Mouse (Mus musculus): ENCODE measurements around the gene Palld. TPM values are rescaled to one million over a fixed set of nuclear protein-coding genes. Genes with fewer than 3 reads are reported as not detected.

Gene Palld
- polyA plus RNA-seq, 1 experiment from 2014 or later: 62.2 TPM

- Histone ChIP-seq H3K27me3 (replicated peaks; ENCODE audit: low read depth, poor library complexity, severe bottlenecking) (no peaks in the 10 kb centered on the region), H3K27ac (replicated peaks) (peak overlapping the region; percentile 65), H3K4me1 (peaks cover 32% of the 10 kb centered on the region), H3K4me3 (no peak overlapping the region), H3K9me3 (no peaks in the 10 kb centered on the region), H3K36me3 (replicated peaks) (no peaks in the 10 kb centered on the region)
- DNase-seq (ENCODE audit: low spot score): peak; percentile 51
- 23% methylated on average over 7 of the region's 7 CpGs for WGBS
These were observed 53.8 kb downstream of the Palld start for GRCm38 (mm10) chr8:61848581-61849162.

GRCm38 (mm10) chr8:61847494-61847893, 55.0 kb downstream of the Palld start:
- Histone ChIP-seq H3K27ac (replicated peaks) (no peak overlapping the region), H3K4me3 (no peak overlapping the region), H3K36me3 (replicated peaks) (no peaks in the 10 kb centered on the region), H3K4me1 (peaks cover 41% of the 10 kb centered on the region), H3K27me3 (replicated peaks; ENCODE audit: low read depth, poor library complexity, severe bottlenecking) (no peaks in the 10 kb centered on the region), H3K9me3 (no peaks in the 10 kb centered on the region)
- 87% methylated on average over 5 of the region's 5 CpGs for WGBS
- no peak for DNase-seq (ENCODE audit: low spot score)

- Histone ChIP-seq H3K36me3 (replicated peaks) (no peaks in the 10 kb centered on the region), H3K27ac (replicated peaks) (no peak overlapping the region), H3K9me3 (no peaks in the 10 kb centered on the region), H3K4me3 (no peak overlapping the region), H3K4me1 (peaks cover 46% of the 10 kb centered on the region), H3K27me3 (replicated peaks; ENCODE audit: low read depth, poor library complexity, severe bottlenecking) (no peaks in the 10 kb centered on the region)
- DNase-seq (ENCODE audit: low spot score): no peak
- 85% methylated on average over 2 of the region's 2 CpGs for WGBS
These were observed 57.5 kb downstream of the Palld start for GRCm38 (mm10) chr8:61844992-61845391.

- DNase-seq (ENCODE audit: low spot score): no peak
- H3K4me3 ChIP-seq: no peak overlapping the region
- H3K36me3 ChIP-seq (replicated peaks): no peaks in the 10 kb centered on the region
- peaks cover 46% of the 10 kb centered on the region for H3K4me1 ChIP-seq
- no peaks in the 10 kb centered on the region for H3K27me3 ChIP-seq (replicated peaks; ENCODE audit: low read depth, poor library complexity, severe bottlenecking)
- WGBS: 60% methylated on average over 4 of the region's 4 CpGs
- H3K27ac ChIP-seq (replicated peaks): no peak overlapping the region
- H3K9me3 ChIP-seq: no peaks in the 10 kb centered on the region
These were observed 57.9 kb downstream of the Palld start for GRCm38 (mm10) chr8:61844575-61844974.

- 87% methylated on average over 8 of the region's 8 CpGs for WGBS
- no peak overlapping the region; the same call in 1 of the 2 replicates for H3K27ac ChIP-seq (replicated peaks)
- H3K27me3 ChIP-seq (replicated peaks; ENCODE audit: low read depth, poor library complexity, severe bottlenecking): no peaks in the 10 kb centered on the region
- H3K9me3 ChIP-seq: no peaks in the 10 kb centered on the region
- peaks cover 39% of the 10 kb centered on the region for H3K4me1 ChIP-seq
- H3K36me3 ChIP-seq (replicated peaks): no peaks in the 10 kb centered on the region
- DNase-seq (ENCODE audit: low spot score): no peak
- H3K4me3 ChIP-seq: no peak overlapping the region
These were observed 58.7 kb downstream of the Palld start for GRCm38 (mm10) chr8:61843776-61844175.

GRCm38 (mm10) chr8:61833211-61833610, 69.3 kb downstream of the Palld start:
- no peaks in the 10 kb centered on the region for H3K9me3 ChIP-seq
- peaks cover 27% of the 10 kb centered on the region for H3K4me1 ChIP-seq
- H3K27ac ChIP-seq (replicated peaks): no peak overlapping the region
- H3K36me3 ChIP-seq (replicated peaks): no peaks in the 10 kb centered on the region
- DNase-seq (ENCODE audit: low spot score): no peak
- no peaks in the 10 kb centered on the region for H3K27me3 ChIP-seq (replicated peaks; ENCODE audit: low read depth, poor library complexity, severe bottlenecking)
- no peak overlapping the region for H3K4me3 ChIP-seq
- 87% methylated on average over 3 of the region's 3 CpGs for WGBS

GRCm38 (mm10) chr8:61831944-61832343, 70.5 kb downstream of the Palld start:
- Histone ChIP-seq H3K9me3 (no peaks in the 10 kb centered on the region), H3K27me3 (replicated peaks; ENCODE audit: low read depth, poor library complexity, severe bottlenecking) (no peaks in the 10 kb centered on the region), H3K27ac (replicated peaks) (peak overlapping the region; percentile 45; the same call in 1 of the 2 replicates), H3K4me1 (peaks cover 27% of the 10 kb centered on the region), H3K36me3 (replicated peaks) (no peaks in the 10 kb centered on the region), H3K4me3 (no peak overlapping the region)
- DNase-seq (ENCODE audit: low spot score): no peak
- WGBS: 76% methylated on average over 4 of the region's 4 CpGs

- peak; percentile 57 for DNase-seq (ENCODE audit: low spot score)
- no peaks in the 10 kb centered on the region for H3K9me3 ChIP-seq
- no peaks in the 10 kb centered on the region for H3K36me3 ChIP-seq (replicated peaks)
- WGBS: 20% methylated on average over 6 of the region's 6 CpGs
- H3K4me3 ChIP-seq: no peak overlapping the region
- peaks cover 27% of the 10 kb centered on the region for H3K4me1 ChIP-seq
- no peaks in the 10 kb centered on the region for H3K27me3 ChIP-seq (replicated peaks; ENCODE audit: low read depth, poor library complexity, severe bottlenecking)
- 0 out of 2 replicates have a peak overlapping the region, but pooled peaks have one; percentile 45 for H3K27ac ChIP-seq (replicated peaks)
These were observed 71.7 kb downstream of the Palld start for GRCm38 (mm10) chr8:61830821-61831220.

- no peaks in the 10 kb centered on the region for H3K36me3 ChIP-seq (replicated peaks)
- H3K9me3 ChIP-seq: no peaks in the 10 kb centered on the region
- no peaks in the 10 kb centered on the region for H3K27me3 ChIP-seq (replicated peaks; ENCODE audit: low read depth, poor library complexity, severe bottlenecking)
- 89% methylated on average over 3 of the region's 3 CpGs for WGBS
- peaks cover 17% of the 10 kb centered on the region for H3K4me1 ChIP-seq
- no peak overlapping the region for H3K27ac ChIP-seq (replicated peaks)
- H3K4me3 ChIP-seq: no peak overlapping the region
- no peak for DNase-seq (ENCODE audit: low spot score)
These were observed 77.9 kb downstream of the Palld start for GRCm38 (mm10) chr8:61824563-61824962.

- Histone ChIP-seq H3K27ac (replicated peaks) (no peak overlapping the region), H3K4me1 (peaks cover 17% of the 10 kb centered on the region), H3K9me3 (no peaks in the 10 kb centered on the region), H3K27me3 (replicated peaks; ENCODE audit: low read depth, poor library complexity, severe bottlenecking) (no peaks in the 10 kb centered on the region), H3K36me3 (replicated peaks) (no peaks in the 10 kb centered on the region), H3K4me3 (no peak overlapping the region)
- DNase-seq (ENCODE audit: low spot score): no peak
- WGBS: 49% methylated on average over 5 of the region's 5 CpGs
These were observed 79.3 kb downstream of the Palld start for GRCm38 (mm10) chr8:61823157-61823556.

- Histone ChIP-seq H3K27ac (replicated peaks) (no peak overlapping the region), H3K36me3 (replicated peaks) (no peaks in the 10 kb centered on the region), H3K4me3 (no peak overlapping the region), H3K4me1 (no peaks in the 10 kb centered on the region), H3K27me3 (replicated peaks; ENCODE audit: low read depth, poor library complexity, severe bottlenecking) (no peaks in the 10 kb centered on the region), H3K9me3 (no peaks in the 10 kb centered on the region)
- 85% methylated on average over 2 of the region's 2 CpGs for WGBS
- DNase-seq (ENCODE audit: low spot score): no peak
These were observed 98.7 kb downstream of the Palld start for GRCm38 (mm10) chr8:61803764-61804163.

GRCm38 (mm10) chr8:61802840-61803239, 99.7 kb downstream of the Palld start:
- H3K9me3 ChIP-seq: no peaks in the 10 kb centered on the region
- H3K36me3 ChIP-seq (replicated peaks): no peaks in the 10 kb centered on the region
- H3K27me3 ChIP-seq (replicated peaks; ENCODE audit: low read depth, poor library complexity, severe bottlenecking): no peaks in the 10 kb centered on the region
- H3K4me1 ChIP-seq: no peaks in the 10 kb centered on the region
- whole genome bisulfite sequencing: 74% methylated on average over 2 of the region's 2 CpGs
- no peak overlapping the region for H3K4me3 ChIP-seq
- DNase-seq (ENCODE audit: low spot score): no peak
- H3K27ac ChIP-seq (replicated peaks): no peak overlapping the region

- H3K27me3 ChIP-seq (replicated peaks; ENCODE audit: low read depth, poor library complexity, severe bottlenecking): no peaks in the 10 kb centered on the region
- H3K36me3 ChIP-seq (replicated peaks): no peaks in the 10 kb centered on the region
- no peak for DNase-seq (ENCODE audit: low spot score)
- 88% methylated on average over 1 of the region's 1 CpGs for WGBS
- no peaks in the 10 kb centered on the region for H3K9me3 ChIP-seq
- no peak overlapping the region for H3K27ac ChIP-seq (replicated peaks)
- no peak overlapping the region for H3K4me3 ChIP-seq
- no peaks in the 10 kb centered on the region for H3K4me1 ChIP-seq
These were observed 105.0 kb downstream of the Palld start for GRCm38 (mm10) chr8:61797391-61797947.

Measured in embryonic facial prominence, embryonic 10.5 days (tissue).